ENCODE assay signal across 8 mouse cellular contexts in the genomic region with DNA sequence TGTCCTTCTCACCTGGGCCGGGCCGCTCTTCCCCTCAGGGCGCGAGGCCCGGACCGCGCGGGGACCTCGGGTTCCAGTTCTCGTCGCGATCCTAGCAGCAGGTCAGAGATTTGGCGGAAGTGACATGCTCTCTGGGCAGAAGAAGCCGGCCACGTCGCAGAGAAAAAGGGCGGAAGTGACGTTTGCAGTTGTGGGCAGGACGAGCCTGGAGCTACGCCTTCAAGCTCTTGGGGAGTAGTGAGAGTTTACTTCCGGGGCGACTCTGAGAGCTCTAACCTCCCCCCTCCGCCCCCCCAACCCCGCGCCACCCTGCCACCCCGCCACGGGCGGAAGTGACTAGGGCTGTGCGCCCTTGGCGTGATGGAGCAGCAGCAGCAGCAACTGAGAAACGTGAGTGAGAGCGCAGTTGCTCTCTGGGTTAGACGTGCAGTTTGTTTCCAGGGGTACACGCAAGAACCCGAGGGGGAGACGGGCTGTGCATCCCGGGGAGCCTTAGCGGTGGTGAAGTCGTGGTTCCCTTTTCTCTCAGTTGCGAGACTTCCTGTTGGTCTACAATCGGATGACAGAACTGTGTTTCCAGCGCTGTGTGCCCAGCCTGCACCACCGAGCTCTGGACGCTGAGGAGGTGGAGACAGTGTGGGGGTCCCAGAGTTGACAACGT. TPM values are rescaled to one million over a fixed set of nuclear protein-coding genes. Genes with fewer than 3 reads are reported as not detected.
DNase-seq lines count a peak whose midpoint lies in the region; ATAC-seq and TF ChIP-seq lines count a peak whose summit lies in the region.

Gene Arfip2 (minus strand): TSS at position 184 of the 661 bp plus-strand sequence.
Gene Gm45799 (plus strand): TSS at position 320 of the 661 bp plus-strand sequence.

- no peaks in the 10 kb centered on the region for H3K27me3 ChIP-seq in heart, embryonic 12.5 days (replicated peaks)
- H3K27me3 ChIP-seq in kidney, postnatal 0 days (ENCODE audit: insufficient read depth, low read length), result no peaks in the 10 kb centered on the region
- H3K27me3 ChIP-seq in liver, embryonic 11.5 days (replicated peaks; ENCODE audit: control insufficient read depth, insufficient read depth, low read length), result no peaks in the 10 kb centered on the region
- no peaks in the 10 kb centered on the region for H3K27me3 ChIP-seq in stomach, embryonic 14.5 days (ENCODE audit: control insufficient read depth, insufficient read depth, low read length)

- 0% methylated on average over 45 of the region's 45 CpGs for WGBS in heart, embryonic 12.5 days
- under 1% methylated on average over 45 of the region's 45 CpGs for WGBS in kidney, postnatal 0 days
- WGBS in liver, embryonic 11.5 days, result under 1% methylated on average over 45 of the region's 45 CpGs
- under 1% methylated on average over 45 of the region's 45 CpGs for WGBS in stomach, embryonic 14.5 days

- peaks cover 28% of the 10 kb centered on the region for H3K4me1 ChIP-seq in heart, embryonic 12.5 days (replicated peaks)
- H3K4me1 ChIP-seq in kidney, postnatal 0 days (replicated peaks; ENCODE audit: insufficient read depth, low read length), result peaks cover 15% of the 10 kb centered on the region
- H3K4me1 ChIP-seq in liver, embryonic 11.5 days (replicated peaks; ENCODE audit: control insufficient read depth, insufficient read depth, low read length), result peaks cover 10% of the 10 kb centered on the region
- peaks cover 15% of the 10 kb centered on the region for H3K4me1 ChIP-seq in stomach, embryonic 14.5 days (ENCODE audit: control insufficient read depth, insufficient read depth, low read length)

- TF ChIP-seq CTCF in kidney, postnatal 0 days (IDR thresholded peaks at IDR 0.05; ENCODE audit: low read depth), result no peak

- H3K9me3 ChIP-seq in heart, embryonic 12.5 days (replicated peaks), result no peaks in the 10 kb centered on the region
- H3K9me3 ChIP-seq in kidney, postnatal 0 days (replicated peaks; ENCODE audit: low read length), result no peaks in the 10 kb centered on the region
- no peaks in the 10 kb centered on the region for H3K9me3 ChIP-seq in liver, embryonic 11.5 days (ENCODE audit: control insufficient read depth, low read length)
- no peaks in the 10 kb centered on the region for H3K9me3 ChIP-seq in stomach, embryonic 14.5 days (ENCODE audit: control insufficient read depth, low read depth, low read length)

- peak within 1 kb of the TSS; percentile 82 for H3K27ac ChIP-seq in heart, embryonic 12.5 days (ENCODE audit: poor library complexity, severe bottlenecking)
- peak within 1 kb of the TSS; percentile 83 for H3K27ac ChIP-seq in kidney, postnatal 0 days
- peak within 1 kb of the TSS; percentile 80 for H3K27ac ChIP-seq in liver, embryonic 11.5 days (ENCODE audit: low read depth, low read length)
- peak within 1 kb of the TSS; percentile 86 for H3K27ac ChIP-seq in stomach, embryonic 14.5 days (ENCODE audit: low read length)

- peak; percentile 92 for ATAC-seq in erythroid progenitor cell, adult 5-6 weeks (replicated peaks; ENCODE audit: low FRiP score, poor library complexity, severe bottlenecking)
- peak; percentile 96 for ATAC-seq in heart, embryonic 12.5 days (ENCODE audit: insufficient number of reproducible peaks, low FRiP score)
- peak; percentile 97 for ATAC-seq in kidney, postnatal 0 days (replicated peaks; ENCODE audit: low FRiP score, low read depth)
- peak; percentile 95 for ATAC-seq in liver, embryonic 11.5 days (replicated peaks; ENCODE audit: low FRiP score)
- peak; percentile 96 for ATAC-seq in stomach, embryonic 14.5 days (ENCODE audit: insufficient number of reproducible peaks, insufficient read depth, low FRiP score, low read depth)

- peak within 1 kb of the TSS; percentile 93 for H3K9ac ChIP-seq in heart, embryonic 12.5 days
- H3K9ac ChIP-seq in kidney, postnatal 0 days (ENCODE audit: low read depth, low read length), result peak within 1 kb of the TSS; percentile 77
- peak within 1 kb of the TSS; percentile 74 for H3K9ac ChIP-seq in liver, embryonic 11.5 days (ENCODE audit: low read depth, low read length)
- peak within 1 kb of the TSS; percentile 65 for H3K9ac ChIP-seq in stomach, embryonic 14.5 days (replicated peaks; ENCODE audit: low read depth, low read length)

- H3K4me2 ChIP-seq in heart, embryonic 12.5 days, result peak within 1 kb of the TSS; percentile 96
- H3K4me2 ChIP-seq in kidney, postnatal 0 days (ENCODE audit: low read length), result peak within 1 kb of the TSS; percentile 79
- peak within 1 kb of the TSS; percentile 92 for H3K4me2 ChIP-seq in liver, embryonic 11.5 days
- H3K4me2 ChIP-seq in stomach, embryonic 14.5 days (replicated peaks; ENCODE audit: low read depth, low read length), result peak within 1 kb of the TSS; percentile 95

- H3K36me3 ChIP-seq in heart, embryonic 12.5 days, result peaks cover 49% of the 10 kb centered on the region
- peaks cover 27% of the 10 kb centered on the region; the same call in 1 of the 2 replicates for H3K36me3 ChIP-seq in kidney, postnatal 0 days (ENCODE audit: insufficient read depth, low read length)
- H3K36me3 ChIP-seq in liver, embryonic 11.5 days (ENCODE audit: control insufficient read depth, insufficient read depth, low read length), result peaks cover 16% of the 10 kb centered on the region; the same call in 1 of the 2 replicates
- peaks cover 32% of the 10 kb centered on the region for H3K36me3 ChIP-seq in stomach, embryonic 14.5 days (ENCODE audit: control insufficient read depth, insufficient read depth, low read length)

- DNase-seq in CD4-positive helper T cell, adult 2 months (ENCODE audit: low read depth, low spot score), result peak; percentile 98
- DNase-seq in brain, embryonic 18.5 days (ENCODE audit: low read depth, low spot score), result peak; percentile 96
- DNase-seq in kidney, postnatal 0 days (ENCODE audit: low spot score), result peak; percentile 100
- peak; percentile 93 for DNase-seq in liver, embryonic 11.5 days (ENCODE audit: low spot score)
- DNase-seq in naive thymus-derived CD4-positive, alpha-beta T cell, adult 2 months (ENCODE audit: low read depth), result peak; percentile 98

- peak within 1 kb of the TSS; percentile 74 for H3K4me3 ChIP-seq in heart, embryonic 12.5 days
- H3K4me3 ChIP-seq in kidney, postnatal 0 days (replicated peaks; ENCODE audit: low read depth, low read length), result peak within 1 kb of the TSS; percentile 57
- peak within 1 kb of the TSS; percentile 78 for H3K4me3 ChIP-seq in liver, embryonic 11.5 days (ENCODE audit: low read depth, low read length)
- peak within 1 kb of the TSS; percentile 67 for H3K4me3 ChIP-seq in stomach, embryonic 14.5 days (ENCODE audit: low read depth, low read length)

RNA-seq across cellular contexts. Expression of gene Arfip2, which starts in this region (rescaled TPM):
- total RNA-seq in erythroid progenitor cell, adult 5-6 weeks (2015; ENCODE audit: low replicate concordance), result 5.0 and 20.2 TPM in 2 replicates
- 5.9 TPM in 1 of 2 replicates, not detected in the other for total RNA-seq in erythroid progenitor cell, adult 5-6 weeks (2017; ENCODE audit: low replicate concordance)
- polyA plus RNA-seq in heart, embryonic 12.5 days (2016; fragmentation: Nextera tagmentation; extraction: Ambion mirVana), result 45.5 and 45.6 TPM in 2 replicates
- polyA plus RNA-seq in kidney, postnatal 0 days (2015; fragmentation: Nextera tagmentation; extraction: Ambion mirVana), result 72.0 and 76.6 TPM in 2 replicates
- 42.7 and 50.1 TPM in 2 replicates for polyA plus RNA-seq in liver, embryonic 11.5 days (2014; fragmentation: Nextera tagmentation; extraction: Ambion mirVana)
- polyA plus RNA-seq in stomach, embryonic 14.5 days (2014; fragmentation: Nextera tagmentation; extraction: Ambion mirVana), result 88.9 and 94.0 TPM in 2 replicates

RNA-seq across cellular contexts. Expression of gene Gm45799, which starts in this region (rescaled TPM):
- 1.8 TPM in 1 of 2 replicates, not detected in the other for total RNA-seq in erythroid progenitor cell, adult 5-6 weeks (2015; ENCODE audit: low replicate concordance)
- total RNA-seq in erythroid progenitor cell, adult 5-6 weeks (2017; ENCODE audit: low replicate concordance), result 3.9 TPM in 1 of 2 replicates, not detected in the other
- 14.1 and 14.8 TPM in 2 replicates for polyA plus RNA-seq in heart, embryonic 12.5 days (2016; fragmentation: Nextera tagmentation; extraction: Ambion mirVana)
- polyA plus RNA-seq in kidney, postnatal 0 days (2015; fragmentation: Nextera tagmentation; extraction: Ambion mirVana), result 33.7 and 35.8 TPM in 2 replicates
- 15.8 and 30.1 TPM in 2 replicates for polyA plus RNA-seq in liver, embryonic 11.5 days (2014; fragmentation: Nextera tagmentation; extraction: Ambion mirVana)
- 24.1 and 35.7 TPM in 2 replicates for polyA plus RNA-seq in stomach, embryonic 14.5 days (2014; fragmentation: Nextera tagmentation; extraction: Ambion mirVana)

Comparison
In these comparisons a context has a peak if more than half of its experiments do, and no peak if none do; other contexts are left out.
1. Peak in every context shown above with its lines: DNase-seq, ATAC-seq, H3K4me3 ChIP-seq and H3K27ac ChIP-seq.